Mouse (Mus musculus) CH12.LX (cell line): ENCODE measurements around the gene Tom1.

Source experiments
- BHLHE40 ChIP-seq: IDR thresholded peaks from 2 replicates; pipeline ENCODE4 v1.6.1; 2011; ENCODE audit warnings: mild to moderate bottlenecking, low read depth, low read length, improper control_type of control experiment
- CTCF ChIP-seq, 2 experiments: IDR thresholded peaks in 1 of 2; conservative IDR thresholded peaks in 1 of 2; 2 replicates each; pipeline ENCODE4 v1.5.1; 2011 to 2012; ENCODE audit warnings: low read depth in 2 of 2, low read length in 2 of 2, improper control_type of control experiment in 1 of 2, inconsistent platforms in 1 of 2, mild to moderate bottlenecking in 1 of 2, moderate library complexity in 1 of 2
- HCFC1 ChIP-seq: IDR thresholded peaks from 2 replicates; pipeline ENCODE4 v1.6.1; 2012; ENCODE audit warnings: low read depth, mild to moderate bottlenecking, inconsistent platforms, low read length, improper control_type of control experiment
- KAT2A ChIP-seq: IDR thresholded peaks from 2 replicates; pipeline ENCODE4 v1.6.1; 2012; ENCODE audit warnings: low read length, improper control_type of control experiment, inconsistent platforms; ENCODE audit not compliant: insufficient replicate concordance
- POLR2A ChIP-seq: IDR thresholded peaks from 2 replicates; pipeline ENCODE4 v1.6.1; 2011; ENCODE audit warnings: low read depth, mild to moderate bottlenecking, improper control_type of control experiment, low read length
- POLR2AphosphoS2 ChIP-seq: IDR thresholded peaks from 2 replicates; pipeline ENCODE4 v1.6.1; 2011; ENCODE audit warnings: low read depth, low read length, improper control_type of control experiment
- RAD21 ChIP-seq: IDR thresholded peaks from 2 replicates; pipeline ENCODE4 v1.6.1; 2011; ENCODE audit warnings: low read depth, mild to moderate bottlenecking, low read length, improper control_type of control experiment, moderate library complexity
- RCOR1 ChIP-seq: conservative IDR thresholded peaks from 2 replicates; pipeline ENCODE4 v1.6.1; 2012; ENCODE audit warnings: low read depth, mild to moderate bottlenecking, inconsistent platforms, low read length, improper control_type of control experiment
- SMC3 ChIP-seq: IDR thresholded peaks from 2 replicates; pipeline ENCODE4 v1.6.1; 2011; ENCODE audit warnings: low read depth, low read length, improper control_type of control experiment
- USF1 ChIP-seq: IDR thresholded peaks from 2 replicates; pipeline ENCODE4 v1.6.1; 2014; ENCODE audit warnings: low read depth, mild to moderate bottlenecking, inconsistent platforms, low read length, improper control_type of control experiment
- USF2 ChIP-seq: conservative IDR thresholded peaks from 2 replicates; pipeline ENCODE4 v1.6.1; 2011; ENCODE audit warnings: low read depth, low read length, improper control_type of control experiment
- ZC3H11A ChIP-seq: IDR thresholded peaks from 2 replicates; pipeline ENCODE4 v1.6.1; 2012; ENCODE audit warnings: low read depth, mild to moderate bottlenecking, inconsistent platforms, low read length, improper control_type of control experiment
- ZMIZ1 ChIP-seq: IDR thresholded peaks from 2 replicates; pipeline ENCODE4 v1.6.1; 2012; ENCODE audit warnings: low read depth, mild to moderate bottlenecking, inconsistent platforms, low read length, improper control_type of control experiment

- no peak for TF ChIP-seq USF1
- TF ChIP-seq BHLHE40 = no peak
- peak; percentile 92 for TF ChIP-seq KAT2A
- TF ChIP-seq USF2 = no peak
- peak; percentile 80 for TF ChIP-seq POLR2A
- peak; percentile 74; the same call in 1 of the 2 replicates for TF ChIP-seq ZMIZ1
- no peak for TF ChIP-seq CTCF (conservative IDR thresholded peaks at IDR 0.05 in 1 of 2, IDR thresholded peaks at IDR 0.05 in 1 of 2; ENCODE audit: low read depth in 2 of 2, low read length in 2 of 2)
- peak; percentile 87 for TF ChIP-seq POLR2AphosphoS2
- TF ChIP-seq ZC3H11A = peak; percentile 96
- TF ChIP-seq SMC3 = no peak
- peak; percentile 68; the same call in 1 of the 2 replicates for TF ChIP-seq RCOR1
- no peak for TF ChIP-seq RAD21
- peak; percentile 83 for TF ChIP-seq HCFC1
Observed at GRCm38 (mm10) chr8:75109236-75109967, 75.9 kb downstream of the Tom1 start, which contains the start of gene Mcm5.
